Mouse (Mus musculus) megakaryocyte progenitor cell, adult 5-6 weeks (primary cell): Measurements from ENCODE around the gene Sec24a. TPM values are rescaled to one million over a fixed set of nuclear protein-coding genes. Genes with fewer than 3 reads are reported as not detected.
"Not testable (repeated sequence)": the region's sequence is repeated elsewhere in the genome, so short reads cannot be mapped to it uniquely, and the experiment has no call there.

Experiments
- ATAC-seq: replicated peaks from 2 replicates; pipeline ENCODE4 v1.8.0; 2016; ENCODE audit warnings: mild to moderate bottlenecking, moderate TSS enrichment, inconsistent platforms; ENCODE audit not compliant: poor library complexity
- total RNA-seq, 2 experiments: library from RNA; stranded (forward) in 1 of 2; stranded (reverse) in 1 of 2; fragments of 157-497, 149-512 nt in 1 of 2; fragments of 200-1000 nt in 1 of 2; gene quantifications; 2 replicates each; pipeline versions ENCODE4 v1.2.3 to v1.2.4; 2015 to 2017

Sec24a gene
- total RNA-seq, 2 experiments from 2014 or later = 4.9 to 29.6 TPM

DNA sequence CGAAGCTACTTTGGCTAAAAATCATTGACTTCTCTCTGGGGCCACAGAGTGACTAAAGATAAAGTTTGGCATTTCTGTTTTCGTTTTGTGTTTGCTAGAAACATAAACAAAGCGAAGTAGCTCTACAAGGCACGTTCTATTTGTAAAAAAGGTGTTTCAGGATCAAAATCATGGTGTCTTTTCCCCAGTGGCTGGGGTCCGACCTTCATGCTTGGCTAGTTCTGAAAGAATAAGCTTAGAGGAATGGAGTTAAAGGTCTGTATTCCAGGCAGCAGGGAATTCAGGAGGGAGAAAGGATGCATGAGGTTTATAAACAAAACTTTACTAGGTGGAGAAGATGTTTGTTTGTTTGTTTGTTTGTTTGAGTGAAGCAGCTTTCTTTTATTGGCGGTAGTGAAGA, 74.1 kb downstream of the Sec24a start:
- no peak for ATAC-seq

DNA sequence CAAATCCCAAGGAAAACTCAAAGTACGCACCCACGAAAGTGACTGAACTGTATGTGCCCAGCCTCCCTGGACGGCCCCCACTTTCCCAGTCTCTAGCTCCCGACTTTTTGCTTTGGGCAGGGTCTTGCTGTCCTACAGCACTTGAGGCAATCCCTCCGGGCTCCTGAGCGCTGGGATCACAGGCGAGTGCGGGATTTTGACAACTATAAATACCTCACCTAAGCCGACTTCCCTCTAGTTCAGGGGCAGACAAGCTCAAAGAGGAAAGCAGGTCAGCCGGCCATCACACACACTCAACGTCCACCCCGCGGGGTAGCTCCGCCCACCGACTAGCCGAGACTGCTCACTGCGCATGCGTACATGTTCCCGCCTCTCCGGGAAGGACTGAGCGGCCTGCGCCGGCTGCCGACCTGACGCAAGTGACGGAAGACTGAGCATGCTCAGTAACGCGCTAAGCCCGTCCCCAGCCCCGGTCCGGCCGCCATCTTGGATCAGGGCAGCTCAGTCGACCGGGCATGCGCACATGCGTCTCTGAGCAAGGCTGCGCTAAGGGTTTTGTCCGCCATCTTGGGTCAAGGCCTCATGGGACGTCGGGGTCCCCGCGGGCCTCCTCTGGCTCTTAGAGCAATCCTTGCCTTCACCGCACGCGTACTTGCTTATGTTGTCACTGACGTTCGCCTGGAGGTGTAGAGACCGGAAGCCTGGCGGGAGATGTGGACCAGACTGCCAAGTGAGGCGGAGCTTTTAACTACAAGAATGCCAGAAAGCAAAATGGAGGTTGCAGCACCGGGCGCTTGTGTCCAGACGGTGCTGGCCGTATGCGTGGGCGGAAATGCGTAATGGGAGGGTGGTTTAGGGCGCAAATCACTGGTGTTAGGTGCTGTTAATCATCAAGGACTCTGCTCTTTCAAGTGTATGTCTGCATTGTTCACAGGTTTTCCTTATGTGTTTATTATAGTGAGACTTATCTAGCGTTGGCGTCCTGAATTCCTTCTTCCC, 74.8 kb downstream of the Sec24a start, which contains the start of gene 0610009B22Rik:
Gene 0610009B22Rik (minus strand): TSS at position 545 of the 999 bp plus-strand sequence.
- ATAC-seq = peak; percentile 94

DNA sequence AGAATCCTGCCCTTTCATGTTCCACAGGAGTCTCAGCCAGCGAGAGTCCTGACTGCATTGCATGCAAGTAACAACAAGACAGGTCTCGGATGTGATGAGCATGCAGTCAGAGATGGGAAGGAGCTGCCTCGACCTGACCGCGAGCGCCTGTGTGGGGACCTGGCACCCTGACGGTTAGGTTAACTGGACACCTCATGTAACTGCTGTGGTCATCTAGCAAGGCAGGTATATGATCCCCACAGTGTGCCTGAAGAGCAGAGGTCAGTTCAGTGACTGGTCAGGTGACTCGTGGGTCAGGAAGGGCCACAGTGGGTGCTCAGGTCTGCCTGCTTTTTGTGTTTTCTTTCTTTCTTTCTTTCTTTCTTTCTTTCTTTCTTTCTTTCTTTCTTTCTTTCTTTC, 81.5 kb downstream of the Sec24a start:
- ATAC-seq = no peak

DNA sequence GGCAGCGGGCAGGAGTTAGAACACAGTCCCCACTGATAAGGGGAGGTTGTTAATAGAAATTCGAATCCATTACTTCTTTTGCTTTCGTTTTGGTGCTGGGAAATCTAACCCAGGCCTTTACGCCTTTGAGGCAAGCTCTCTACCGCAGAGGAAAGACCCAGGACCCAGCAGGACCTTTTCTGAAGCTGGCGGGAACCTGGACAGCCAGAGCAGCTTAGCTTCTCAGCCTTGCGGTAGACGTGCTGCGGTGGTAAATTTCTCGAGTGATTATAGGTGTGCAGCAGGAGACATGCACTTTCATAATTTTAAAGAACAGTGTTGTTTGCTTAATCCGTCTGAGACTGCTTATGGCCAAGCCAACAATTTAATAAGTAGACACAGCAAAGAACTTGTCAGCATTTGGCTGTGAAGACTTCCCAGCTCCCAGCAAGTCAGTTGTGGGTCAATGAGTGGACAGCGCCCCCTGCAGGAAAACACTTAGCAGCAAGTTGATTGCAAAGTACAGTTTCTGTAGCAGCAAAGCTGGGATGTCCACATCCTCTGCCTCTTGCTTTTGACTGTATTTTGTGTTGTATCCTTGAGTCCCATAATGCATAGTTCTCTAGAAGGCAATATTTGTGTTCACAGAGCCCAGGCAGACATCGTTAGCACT, 82.0 kb downstream of the Sec24a start:
- ATAC-seq = peak; percentile 91

DNA sequence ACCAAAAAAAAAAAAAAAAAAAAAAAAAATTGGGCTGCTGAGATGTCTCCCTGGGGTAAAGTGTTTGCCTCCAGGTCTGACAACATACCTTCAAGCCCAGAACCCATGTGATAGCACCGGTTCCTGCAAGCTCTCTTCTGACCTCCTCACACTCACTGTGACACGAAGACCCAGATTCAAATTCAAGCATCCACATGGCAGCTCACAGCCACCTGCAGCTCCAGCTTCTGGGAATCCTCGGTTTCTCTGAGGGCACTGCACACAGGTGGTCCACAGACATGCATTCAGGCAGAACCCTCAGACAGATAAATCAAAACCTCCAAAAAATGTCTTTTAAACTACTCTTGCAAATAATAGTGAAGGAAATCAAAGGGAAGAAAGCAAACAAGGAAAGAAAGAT, 84.0 kb downstream of the Sec24a start:
- no peak for ATAC-seq

DNA sequence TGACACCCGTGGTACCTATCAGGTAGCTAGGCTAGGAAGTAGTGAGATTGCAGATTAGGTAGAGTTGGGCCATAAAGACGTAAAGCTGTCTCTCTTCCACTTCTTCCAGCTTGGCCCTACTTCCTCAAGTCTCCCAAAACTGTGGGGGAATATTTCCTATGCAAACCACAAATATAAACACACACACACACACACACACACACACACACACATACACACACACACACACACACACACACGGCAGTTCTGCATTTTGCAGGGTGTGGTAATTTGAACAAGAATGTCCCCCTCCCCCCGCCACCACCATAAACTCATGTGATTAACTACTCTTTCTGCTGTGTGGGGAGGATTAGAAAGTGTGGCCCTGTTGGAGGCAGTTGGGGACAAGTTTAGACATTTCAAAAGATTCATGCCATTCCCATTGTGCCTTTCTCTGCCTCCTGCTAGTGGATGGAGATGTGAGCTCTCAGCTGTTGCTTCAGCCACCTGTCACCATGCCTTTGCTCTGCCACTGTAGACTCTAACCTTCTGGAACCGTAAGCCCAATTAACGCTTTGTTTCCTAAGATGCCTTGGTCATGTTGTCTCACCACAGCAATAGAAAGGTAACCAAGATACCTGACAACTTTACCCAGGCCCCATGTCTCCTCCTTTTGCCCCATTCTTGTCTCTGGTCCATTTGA, 85.6 kb downstream of the Sec24a start:
- peak; percentile 60 for ATAC-seq

DNA sequence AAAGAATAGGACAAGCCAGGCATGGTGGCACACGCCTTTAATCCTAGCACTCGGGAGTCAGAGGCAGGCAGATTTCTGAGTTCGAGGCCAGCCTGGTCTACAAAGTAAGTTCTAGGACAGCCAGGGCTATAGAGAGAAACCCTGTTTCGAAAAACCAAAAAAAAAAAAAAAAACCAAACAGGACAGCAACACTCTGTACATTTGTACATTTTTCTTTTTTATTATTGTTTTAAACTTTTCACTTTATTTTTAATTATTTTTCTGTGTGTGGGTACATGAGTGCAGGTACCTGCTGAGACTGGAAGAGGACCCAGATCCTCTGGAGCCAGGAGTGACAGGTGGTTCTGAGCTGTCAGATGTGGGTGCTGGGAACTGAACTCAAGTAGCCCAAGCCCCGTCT, 88.0 kb downstream of the Sec24a start:
- ATAC-seq = no peak

DNA sequence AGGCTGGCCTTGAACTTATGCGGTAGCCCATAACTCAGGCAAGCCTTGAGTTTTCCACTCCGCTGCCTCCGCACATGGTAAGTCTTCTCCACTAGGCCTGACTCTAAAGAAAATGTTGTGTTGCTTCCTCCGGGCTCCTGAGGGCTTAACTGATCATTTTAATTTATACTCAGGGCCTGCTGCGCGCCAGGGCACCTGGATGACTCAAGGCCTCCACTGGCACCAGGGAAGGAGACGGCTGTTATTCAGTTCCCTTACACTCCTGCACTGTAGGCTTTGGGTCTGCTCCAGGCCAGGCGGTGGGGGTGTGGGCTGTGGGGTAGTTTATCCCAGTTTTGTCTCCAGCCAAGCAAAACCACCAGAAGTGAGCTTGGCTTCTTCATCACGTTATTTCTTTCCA, 90.1 kb downstream of the Sec24a start:
- ATAC-seq = no peak

DNA sequence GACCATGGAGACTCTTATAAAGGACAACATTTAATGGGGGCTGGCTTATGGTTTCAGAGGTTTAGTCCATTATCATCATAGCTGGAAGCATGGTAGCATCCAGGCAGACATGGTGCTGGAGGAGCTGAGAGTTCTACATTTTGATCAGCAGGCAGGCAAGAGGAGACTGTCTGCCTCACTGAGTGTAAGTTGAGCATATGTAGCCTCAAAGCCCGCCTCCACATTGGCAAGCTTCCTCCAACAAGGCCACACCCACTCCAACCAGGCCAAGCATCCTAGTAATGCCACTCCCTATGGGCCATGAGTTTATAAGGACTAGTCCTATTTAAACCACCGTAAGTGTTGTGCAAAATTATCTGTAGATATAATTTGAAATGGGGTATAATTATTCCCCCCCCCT, 92.1 kb downstream of the Sec24a start:
- peak; percentile 60; the same call in 1 of the 2 replicates for ATAC-seq

DNA sequence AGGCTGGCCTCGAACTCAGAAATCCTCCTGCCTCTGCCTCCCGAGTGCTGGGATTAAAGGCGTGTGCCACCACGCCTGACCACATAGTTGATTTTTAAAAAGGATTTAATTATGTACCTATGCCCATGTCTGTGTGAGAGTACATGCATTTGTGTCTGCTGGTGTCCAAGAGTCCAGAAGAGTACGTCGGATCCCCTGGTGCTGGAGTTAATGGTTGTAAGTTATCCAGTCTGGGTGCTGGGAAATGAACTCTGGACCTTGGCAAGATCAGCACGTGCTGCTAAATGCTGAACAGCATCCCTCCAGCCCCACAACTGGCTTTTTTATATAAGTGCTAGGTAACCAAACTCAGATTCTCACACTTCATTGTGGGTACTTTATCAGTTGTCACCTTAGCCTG, 92.6 kb downstream of the Sec24a start:
- no peak for ATAC-seq

DNA sequence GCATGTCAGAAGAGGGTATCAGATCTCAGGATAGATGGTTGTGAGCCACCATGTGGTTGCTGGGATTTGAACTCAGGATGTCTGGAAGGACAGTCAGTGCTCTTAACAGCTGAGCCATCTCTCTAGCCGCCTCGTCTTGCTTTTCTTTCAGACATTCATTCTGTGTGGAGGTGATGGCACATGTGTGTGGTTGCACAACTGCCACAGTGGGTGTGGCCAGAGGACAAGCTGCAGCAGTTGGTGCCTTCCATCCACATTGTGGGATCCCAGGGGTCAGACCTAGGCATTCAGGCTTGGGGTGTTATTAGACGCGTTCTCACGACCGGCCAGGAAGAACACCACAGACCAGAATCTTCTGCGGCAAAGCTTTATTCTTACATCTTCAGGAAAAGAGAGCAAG, 98.7 kb downstream of the Sec24a start:
- not testable (repeated sequence) for ATAC-seq

DNA sequence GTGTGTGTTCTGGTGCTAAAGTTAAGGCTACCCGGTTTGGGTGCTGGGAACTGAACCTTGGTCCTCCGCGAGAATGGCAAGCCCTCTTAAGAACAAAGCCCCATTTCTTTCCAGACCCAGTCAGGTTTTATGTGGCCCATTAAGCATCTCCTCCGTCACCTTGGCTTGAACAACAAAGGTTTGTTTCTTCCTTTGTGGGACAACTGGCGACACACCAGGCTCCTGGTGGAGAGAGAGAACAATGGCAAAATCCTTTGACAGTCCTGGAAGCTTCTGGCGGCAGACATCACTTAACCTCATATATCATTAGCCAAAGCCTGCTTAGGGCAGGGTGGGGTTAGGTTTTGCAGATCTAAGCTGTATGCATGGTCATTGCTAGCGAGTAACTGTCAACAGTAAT, 100.8 kb downstream of the Sec24a start:
- no peak for ATAC-seq

DNA sequence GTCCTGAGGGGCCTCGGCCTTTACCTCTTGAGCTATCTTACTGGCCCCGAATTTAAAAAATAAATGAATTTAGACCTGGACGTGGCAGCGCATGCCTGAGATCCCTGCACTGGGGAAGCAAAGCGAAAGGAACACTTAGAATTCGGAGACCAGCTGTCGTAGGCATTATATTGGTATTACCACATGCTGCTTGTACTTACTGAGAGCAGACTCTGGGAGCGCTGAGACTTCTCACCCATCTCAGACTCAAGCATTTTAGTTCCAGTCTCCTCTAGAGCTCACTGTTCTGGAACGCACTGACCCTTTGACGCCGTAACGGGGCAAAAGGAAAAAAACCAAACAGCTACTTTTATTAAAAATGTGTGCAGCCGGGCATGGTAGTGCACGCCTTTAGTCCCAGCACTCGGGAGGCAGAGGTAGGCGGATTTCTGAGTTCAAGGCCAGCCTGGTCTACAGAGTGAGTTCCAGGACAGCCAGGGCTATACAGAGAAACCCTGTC, 101.5 kb downstream of the Sec24a start:
- no peak for ATAC-seq

DNA sequence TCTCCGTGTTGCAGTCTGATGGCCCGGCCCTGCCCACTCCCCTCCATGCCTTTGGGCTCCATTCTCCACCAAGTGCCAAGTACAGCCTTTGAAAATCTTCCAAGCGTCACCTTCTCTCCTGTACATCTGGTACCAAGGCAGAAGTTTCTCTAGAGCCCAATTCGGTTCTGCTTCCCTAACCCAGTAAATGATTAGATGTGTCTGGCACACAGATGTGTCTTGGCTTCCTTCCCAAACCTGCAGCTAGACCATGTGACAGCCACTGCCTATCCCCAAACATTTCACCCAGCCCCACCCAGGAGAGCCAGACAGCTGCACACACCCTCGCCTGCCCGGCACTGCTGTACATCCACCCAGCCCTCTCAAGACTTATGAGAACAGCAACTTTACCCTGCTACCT, 104.7 kb downstream of the Sec24a start:
- ATAC-seq = peak; percentile 95

DNA sequence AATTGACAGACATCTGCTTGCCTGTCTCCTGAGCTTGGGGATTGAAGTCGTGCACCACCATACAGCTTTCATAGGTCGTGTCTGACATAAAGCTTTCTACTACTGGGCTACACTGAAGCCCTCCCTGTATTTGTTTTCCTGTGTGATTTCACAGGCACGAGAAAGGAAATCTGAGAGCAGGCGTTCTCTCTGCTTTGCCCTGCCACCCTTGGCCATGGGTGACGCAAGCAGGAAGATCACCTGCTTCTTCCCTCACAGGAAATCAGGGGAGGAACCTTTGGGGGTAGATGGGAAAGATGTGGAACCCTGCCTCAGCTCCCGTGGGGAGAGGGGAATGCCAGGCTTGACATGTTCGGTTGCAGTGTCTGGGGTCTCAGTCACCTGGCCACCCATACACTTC, 105.1 kb downstream of the Sec24a start:
- no peak for ATAC-seq

DNA sequence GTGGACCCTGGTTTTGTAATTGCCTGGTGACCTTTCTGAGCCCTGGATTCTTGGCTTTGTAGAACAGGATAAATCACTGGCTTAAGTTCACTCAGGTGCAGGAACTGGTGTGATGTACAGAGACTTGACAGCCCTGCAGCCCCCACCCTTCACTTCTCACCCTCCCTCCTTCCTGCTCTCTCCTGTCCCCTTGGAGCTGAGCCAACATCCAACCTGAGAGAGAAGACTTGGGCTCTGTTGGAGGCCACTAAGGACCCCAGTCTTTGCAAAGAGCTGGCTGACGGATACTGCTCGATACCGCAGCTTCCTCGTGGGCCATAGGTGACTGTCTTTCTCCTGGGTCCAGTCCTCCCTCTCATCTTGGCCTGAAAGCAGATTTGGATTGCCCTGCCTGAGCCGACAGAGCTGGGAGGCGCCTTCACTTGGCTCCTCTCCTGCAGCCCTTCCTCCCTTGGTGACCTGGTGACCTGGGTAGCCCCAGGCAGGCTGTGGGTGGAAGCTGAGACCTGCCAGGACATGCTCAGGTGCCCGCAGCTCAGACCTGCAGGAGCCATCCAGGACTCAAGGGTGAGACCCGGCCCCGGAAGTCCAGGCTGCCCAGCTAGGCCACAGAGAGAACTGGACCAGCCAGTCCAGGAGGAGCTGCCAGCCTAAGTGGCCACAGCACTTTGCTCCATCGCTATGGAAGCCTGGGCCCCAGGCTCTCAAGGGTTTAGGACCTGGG, 106.5 kb downstream of the Sec24a start:
- ATAC-seq = no peak

DNA sequence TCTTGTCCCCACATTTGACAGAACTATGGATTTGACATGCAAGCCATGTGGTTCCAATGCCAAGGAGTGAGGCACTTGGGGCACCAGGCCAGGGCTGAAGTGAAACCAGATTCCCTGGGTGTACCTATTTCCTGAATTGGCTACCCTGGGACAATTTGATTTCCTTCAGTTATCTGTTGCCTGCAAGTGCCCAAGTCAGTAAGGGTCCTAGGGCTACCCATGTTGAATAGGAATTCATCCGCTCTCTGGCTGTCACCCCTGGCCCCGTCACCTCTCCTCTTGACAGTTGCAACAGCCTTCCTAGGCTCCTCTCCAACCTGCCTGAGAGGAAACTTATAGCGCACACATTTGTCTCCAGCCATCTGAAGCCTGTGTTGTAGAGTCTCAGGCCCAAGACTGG, 108.5 kb downstream of the Sec24a start:
- no peak for ATAC-seq

DNA sequence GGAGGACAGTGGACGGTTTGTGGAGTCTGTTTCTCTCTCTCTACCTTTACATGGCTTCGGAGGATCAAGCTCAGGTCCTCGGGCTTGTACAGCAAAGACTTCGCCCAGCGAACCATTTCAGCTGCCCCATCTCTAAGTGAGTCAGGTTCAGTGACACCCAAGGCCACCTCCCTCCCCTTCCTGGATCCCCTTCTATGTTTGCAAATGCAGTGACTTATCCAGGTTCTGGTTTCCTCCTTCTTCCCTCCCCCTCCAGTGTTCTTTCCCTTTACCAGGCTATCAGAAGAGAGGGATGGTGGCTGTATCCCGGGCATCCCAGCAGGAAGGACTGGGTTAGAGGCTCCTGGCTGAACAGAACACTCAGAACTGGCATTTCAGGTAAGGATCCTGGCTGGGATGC, 109.7 kb downstream of the Sec24a start:
- ATAC-seq = no peak

DNA sequence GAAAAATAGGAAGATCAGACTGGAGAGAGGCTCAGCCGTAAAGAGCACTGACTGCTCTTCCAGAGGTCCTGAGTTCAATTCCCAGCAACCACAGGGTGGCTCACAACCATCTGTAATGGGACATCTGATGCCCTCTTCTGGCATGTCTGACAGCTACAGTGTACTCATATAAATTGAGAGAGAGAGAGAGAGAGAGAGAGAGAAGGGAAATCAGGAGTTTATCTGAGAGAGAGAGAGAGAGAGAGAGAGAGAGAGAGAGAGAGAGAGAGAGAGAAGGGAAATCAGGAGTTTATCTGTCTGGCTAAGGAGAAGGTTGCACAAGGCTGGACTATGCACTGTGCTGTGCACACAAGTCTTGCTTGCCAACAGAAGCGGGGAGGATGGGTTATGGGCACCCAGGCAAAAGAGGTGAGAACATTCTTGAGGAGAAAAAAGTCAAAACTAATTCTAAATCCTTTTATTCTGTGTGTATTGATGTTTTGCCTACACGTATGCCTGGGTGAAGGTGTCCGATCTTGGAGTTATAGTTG, 110.5 kb downstream of the Sec24a start:
- ATAC-seq = no peak
